Mouse (Mus musculus): ENCODE measurements around the gene C1qtnf1. TPM values are rescaled to one million over a fixed set of nuclear protein-coding genes. Genes with fewer than 3 reads are reported as not detected.

Gene C1qtnf1
- polyA plus RNA-seq, 1 experiment from 2014 or later: 8.2 TPM

GRCm38 (mm10) chr11:118417496-118417895 lies 10.5 kb upstream of the C1qtnf1 start:
- H3K4me2 ChIP-seq (ENCODE audit: low read depth, low read length): peak overlapping the region; percentile 87; the same call in 1 of the 2 replicates
- 93% methylated on average over 9 of the region's 9 CpGs for WGBS
- H3K27ac ChIP-seq (ENCODE audit: low read length): no peak overlapping the region
- peaks cover 15% of the 10 kb centered on the region for H3K4me1 ChIP-seq (replicated peaks; ENCODE audit: control insufficient read depth, insufficient read depth, low read length)
- H3K27me3 ChIP-seq (ENCODE audit: control insufficient read depth, insufficient read depth, low read depth, low read length): no peaks in the 10 kb centered on the region
- no peak overlapping the region; the same call in 1 of the 2 replicates for H3K4me3 ChIP-seq (ENCODE audit: low read length)
- peaks cover 2% of the 10 kb centered on the region for H3K36me3 ChIP-seq (ENCODE audit: control insufficient read depth, insufficient read depth, low read length)
- H3K9me3 ChIP-seq (ENCODE audit: control insufficient read depth, low read length): no peaks in the 10 kb centered on the region
- no peak for ATAC-seq (ENCODE audit: low read depth)
- peak overlapping the region; percentile 99 for H3K9ac ChIP-seq (ENCODE audit: low read length)

- H3K4me2 ChIP-seq (ENCODE audit: low read depth, low read length): peak overlapping the region; percentile 87
- peak overlapping the region; percentile 99 for H3K9ac ChIP-seq (ENCODE audit: low read length)
- no peaks in the 10 kb centered on the region for H3K9me3 ChIP-seq (ENCODE audit: control insufficient read depth, low read length)
- H3K27me3 ChIP-seq (ENCODE audit: control insufficient read depth, insufficient read depth, low read depth, low read length): no peaks in the 10 kb centered on the region
- peak overlapping the region; percentile 82 for H3K27ac ChIP-seq (ENCODE audit: low read length)
- H3K4me1 ChIP-seq (replicated peaks; ENCODE audit: control insufficient read depth, insufficient read depth, low read length): peaks cover 16% of the 10 kb centered on the region
- 2% methylated on average over 12 of the region's 12 CpGs for WGBS
- peak overlapping the region; percentile 88 for H3K4me3 ChIP-seq (ENCODE audit: low read length)
- peak; percentile 23; the same call in 1 of the 2 replicates for ATAC-seq (ENCODE audit: low read depth)
- H3K36me3 ChIP-seq (ENCODE audit: control insufficient read depth, insufficient read depth, low read length): peaks cover 2% of the 10 kb centered on the region
Observed at GRCm38 (mm10) chr11:118418442-118418833, 9.6 kb upstream of the C1qtnf1 start.

- H3K9ac ChIP-seq (ENCODE audit: low read length): peak within 1 kb of the TSS; percentile 99
- peak within 1 kb of the TSS; percentile 88 for H3K4me3 ChIP-seq (ENCODE audit: low read length)
- no peaks in the 10 kb centered on the region for H3K9me3 ChIP-seq (ENCODE audit: control insufficient read depth, low read length)
- H3K27me3 ChIP-seq (ENCODE audit: control insufficient read depth, insufficient read depth, low read depth, low read length): no peaks in the 10 kb centered on the region
- H3K36me3 ChIP-seq (ENCODE audit: control insufficient read depth, insufficient read depth, low read length): peaks cover 2% of the 10 kb centered on the region
- peak; percentile 96 for ATAC-seq (ENCODE audit: low read depth)
- H3K27ac ChIP-seq (ENCODE audit: low read length): peak within 1 kb of the TSS; percentile 82
- H3K4me2 ChIP-seq (ENCODE audit: low read depth, low read length): peak within 1 kb of the TSS; percentile 87
- peaks cover 21% of the 10 kb centered on the region for H3K4me1 ChIP-seq (replicated peaks; ENCODE audit: control insufficient read depth, insufficient read depth, low read length)
- WGBS: under 1% methylated on average over 30 of the region's 50 CpGs
Observed at GRCm38 (mm10) chr11:118418834-118419504, 9.0 kb upstream of the C1qtnf1 start, which contains the start of gene Cant1. Cant1 (minus strand) TSS chr11:118419086.

GRCm38 (mm10) chr11:118420261-118420660 lies 7.7 kb upstream of the C1qtnf1 start:
- Histone ChIP-seq H3K27ac (ENCODE audit: low read length) (no peak overlapping the region), H3K36me3 (ENCODE audit: control insufficient read depth, insufficient read depth, low read length) (peaks cover 1% of the 10 kb centered on the region), H3K4me3 (ENCODE audit: low read length) (no peak overlapping the region), H3K4me1 (replicated peaks; ENCODE audit: control insufficient read depth, insufficient read depth, low read length) (peaks cover 33% of the 10 kb centered on the region), H3K27me3 (ENCODE audit: control insufficient read depth, insufficient read depth, low read depth, low read length) (no peaks in the 10 kb centered on the region), H3K9me3 (ENCODE audit: control insufficient read depth, low read length) (no peaks in the 10 kb centered on the region), H3K9ac (ENCODE audit: low read length) (no peak overlapping the region), H3K4me2 (ENCODE audit: low read depth, low read length) (no peak overlapping the region)
- ATAC-seq (ENCODE audit: low read depth): no peak
- 62% methylated on average over 7 of the region's 7 CpGs for WGBS

GRCm38 (mm10) chr11:118423266-118423971 lies 4.6 kb upstream of the C1qtnf1 start:
- WGBS: 2% methylated on average over 18 of the region's 18 CpGs
- H3K4me3 ChIP-seq (ENCODE audit: low read length): peak overlapping the region; percentile 26
- H3K4me2 ChIP-seq (ENCODE audit: low read depth, low read length): peak overlapping the region; percentile 52
- no peaks in the 10 kb centered on the region for H3K9me3 ChIP-seq (ENCODE audit: control insufficient read depth, low read length)
- no peaks in the 10 kb centered on the region for H3K36me3 ChIP-seq (ENCODE audit: control insufficient read depth, insufficient read depth, low read length)
- H3K27ac ChIP-seq (ENCODE audit: low read length): peak overlapping the region; percentile 77
- peak overlapping the region; percentile 66 for H3K9ac ChIP-seq (ENCODE audit: low read length)
- no peaks in the 10 kb centered on the region for H3K27me3 ChIP-seq (ENCODE audit: control insufficient read depth, insufficient read depth, low read depth, low read length)
- H3K4me1 ChIP-seq (replicated peaks; ENCODE audit: control insufficient read depth, insufficient read depth, low read length): peaks cover 34% of the 10 kb centered on the region
- peak; percentile 35 for ATAC-seq (ENCODE audit: low read depth)

- H3K4me1 ChIP-seq (replicated peaks; ENCODE audit: control insufficient read depth, insufficient read depth, low read length): peaks cover 38% of the 10 kb centered on the region
- H3K27ac ChIP-seq (ENCODE audit: low read length): 0 out of 2 replicates have a peak overlapping the region, but pooled peaks have one; percentile 21
- no peak overlapping the region for H3K9ac ChIP-seq (ENCODE audit: low read length)
- no peaks in the 10 kb centered on the region for H3K27me3 ChIP-seq (ENCODE audit: control insufficient read depth, insufficient read depth, low read depth, low read length)
- no peak for ATAC-seq (ENCODE audit: low read depth)
- WGBS: 36% methylated on average over 13 of the region's 13 CpGs
- no peaks in the 10 kb centered on the region for H3K36me3 ChIP-seq (ENCODE audit: control insufficient read depth, insufficient read depth, low read length)
- H3K9me3 ChIP-seq (ENCODE audit: control insufficient read depth, low read length): no peaks in the 10 kb centered on the region
- no peak overlapping the region for H3K4me3 ChIP-seq (ENCODE audit: low read length)
- H3K4me2 ChIP-seq (ENCODE audit: low read depth, low read length): no peak overlapping the region
Observed at GRCm38 (mm10) chr11:118424621-118425335, 3.2 kb upstream of the C1qtnf1 start.

GRCm38 (mm10) chr11:118426765-118427164 lies 1.2 kb upstream of the C1qtnf1 start:
- ATAC-seq (ENCODE audit: low read depth): no peak
- H3K4me1 ChIP-seq (replicated peaks; ENCODE audit: control insufficient read depth, insufficient read depth, low read length): peaks cover 47% of the 10 kb centered on the region
- no peak overlapping the region for H3K27ac ChIP-seq (ENCODE audit: low read length)
- no peaks in the 10 kb centered on the region for H3K9me3 ChIP-seq (ENCODE audit: control insufficient read depth, low read length)
- no peaks in the 10 kb centered on the region for H3K36me3 ChIP-seq (ENCODE audit: control insufficient read depth, insufficient read depth, low read length)
- H3K9ac ChIP-seq (ENCODE audit: low read length): no peak overlapping the region
- no peak overlapping the region for H3K4me3 ChIP-seq (ENCODE audit: low read length)
- H3K27me3 ChIP-seq (ENCODE audit: control insufficient read depth, insufficient read depth, low read depth, low read length): no peaks in the 10 kb centered on the region
- no peak overlapping the region for H3K4me2 ChIP-seq (ENCODE audit: low read depth, low read length)
- 64% methylated on average over 5 of the region's 5 CpGs for WGBS

GRCm38 (mm10) chr11:118427266-118427779 lies 680 bp upstream of the C1qtnf1 start:
- Histone ChIP-seq H3K27me3 (ENCODE audit: control insufficient read depth, insufficient read depth, low read depth, low read length) (no peaks in the 10 kb centered on the region), H3K4me2 (ENCODE audit: low read depth, low read length) (no peak overlapping the region), H3K4me1 (replicated peaks; ENCODE audit: control insufficient read depth, insufficient read depth, low read length) (peaks cover 47% of the 10 kb centered on the region), H3K4me3 (ENCODE audit: low read length) (no peak overlapping the region), H3K9me3 (ENCODE audit: control insufficient read depth, low read length) (no peaks in the 10 kb centered on the region), H3K9ac (ENCODE audit: low read length) (no peak overlapping the region), H3K27ac (ENCODE audit: low read length) (no peak overlapping the region), H3K36me3 (ENCODE audit: control insufficient read depth, insufficient read depth, low read length) (no peaks in the 10 kb centered on the region)
- WGBS: 31% methylated on average over 3 of the region's 3 CpGs
- no peak for ATAC-seq (ENCODE audit: low read depth)

- 6% methylated on average over 11 of the region's 11 CpGs for WGBS
- Histone ChIP-seq H3K27me3 (ENCODE audit: control insufficient read depth, insufficient read depth, low read depth, low read length) (no peaks in the 10 kb centered on the region), H3K36me3 (ENCODE audit: control insufficient read depth, insufficient read depth, low read length) (no peaks in the 10 kb centered on the region), H3K9me3 (ENCODE audit: control insufficient read depth, low read length) (no peaks in the 10 kb centered on the region), H3K4me1 (replicated peaks; ENCODE audit: control insufficient read depth, insufficient read depth, low read length) (peaks cover 49% of the 10 kb centered on the region), H3K4me2 (ENCODE audit: low read depth, low read length) (peak overlapping the region; percentile 53), H3K4me3 (ENCODE audit: low read length) (peak overlapping the region; percentile 40), H3K27ac (ENCODE audit: low read length) (peak overlapping the region; percentile 83), H3K9ac (ENCODE audit: low read length) (peak overlapping the region; percentile 58)
- ATAC-seq (ENCODE audit: low read depth): peak; percentile 29
Observed at GRCm38 (mm10) chr11:118428460-118428868, 461 bp downstream of the C1qtnf1 start.

All from lung, embryonic 16.5 days (tissue).